Mouse (Mus musculus): ENCODE measurements around the gene Gmeb2.

- TF ChIP-seq CTCF (IDR thresholded peaks at IDR 0.05; ENCODE audit: insufficient read depth, low read depth, low read length) (no peak), POLR2A (IDR thresholded peaks at IDR 0.05; ENCODE audit: insufficient read depth, low read depth, low read length) (peak; percentile 72)
These were observed 387 bp downstream of the Gmeb2 start for GRCm38 (mm10) chr2:181287338-181287957.
